Mouse (Mus musculus): ENCODE measurements around the gene B4galnt1.

Gene B4galnt1

DNA sequence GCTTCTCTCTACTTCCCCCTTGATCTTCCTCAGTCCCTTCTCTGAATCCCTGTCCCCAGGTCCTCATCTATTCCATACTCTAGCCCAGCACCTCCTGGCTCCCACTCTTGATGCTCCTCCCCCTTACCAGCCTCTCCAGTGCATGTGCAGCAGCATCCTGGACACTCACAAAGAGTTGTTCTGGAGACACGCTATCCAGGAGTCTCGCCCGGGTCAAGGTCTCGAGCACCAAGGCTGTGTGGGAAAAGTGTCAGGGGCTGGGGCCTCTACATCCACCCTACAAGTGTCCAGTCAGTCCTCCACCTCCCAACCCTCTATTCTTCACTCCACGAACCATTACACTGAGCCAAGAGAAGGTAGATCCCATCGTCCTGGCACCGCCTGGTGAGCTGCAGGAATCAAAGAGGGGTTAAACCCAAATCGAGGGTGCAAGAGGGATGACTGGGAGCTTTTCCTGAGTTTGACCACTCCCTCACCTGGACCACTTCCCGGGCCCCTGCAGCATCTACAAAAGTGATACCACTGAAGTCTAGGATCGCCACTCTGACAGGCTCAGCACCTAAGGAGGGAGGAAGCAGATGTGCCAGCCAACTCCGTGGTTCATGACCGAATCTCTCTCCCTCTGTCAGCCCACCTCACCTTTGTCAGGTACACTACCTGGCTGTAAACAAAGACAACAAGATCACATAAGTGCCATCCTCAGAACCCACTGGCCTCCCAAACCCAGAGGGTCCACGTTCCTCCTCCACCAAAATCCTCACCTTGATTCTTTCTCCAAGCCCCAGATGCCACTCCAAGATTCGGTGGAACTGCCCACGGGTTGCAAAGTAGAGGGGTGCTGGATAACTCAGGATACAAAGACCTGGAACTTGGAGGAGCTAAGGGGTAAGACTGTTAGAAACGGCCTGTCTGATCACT, 8.4 kb downstream of the B4galnt1 start:
- DNase-seq = no peak

DNA sequence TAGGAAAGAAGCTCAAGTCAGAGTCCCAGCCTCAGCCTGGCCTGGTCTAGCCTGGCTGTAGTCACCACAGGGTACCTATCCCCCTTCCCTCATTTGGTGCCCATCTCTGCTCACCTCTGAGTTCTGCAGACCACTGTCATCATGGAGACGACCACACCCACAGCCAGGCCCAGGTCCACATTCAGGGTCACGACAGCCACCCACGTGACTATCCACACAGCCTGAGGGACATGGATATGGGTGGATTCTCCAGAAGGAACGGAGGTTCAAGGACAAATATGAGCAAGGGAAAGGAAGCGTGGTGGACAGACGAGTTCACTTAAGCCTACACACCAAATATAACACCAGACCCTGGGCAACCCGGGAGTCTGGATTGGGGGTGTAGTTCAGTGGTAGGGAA, 9.1 kb downstream of the B4galnt1 start:
- DNase-seq = no peak

DNA sequence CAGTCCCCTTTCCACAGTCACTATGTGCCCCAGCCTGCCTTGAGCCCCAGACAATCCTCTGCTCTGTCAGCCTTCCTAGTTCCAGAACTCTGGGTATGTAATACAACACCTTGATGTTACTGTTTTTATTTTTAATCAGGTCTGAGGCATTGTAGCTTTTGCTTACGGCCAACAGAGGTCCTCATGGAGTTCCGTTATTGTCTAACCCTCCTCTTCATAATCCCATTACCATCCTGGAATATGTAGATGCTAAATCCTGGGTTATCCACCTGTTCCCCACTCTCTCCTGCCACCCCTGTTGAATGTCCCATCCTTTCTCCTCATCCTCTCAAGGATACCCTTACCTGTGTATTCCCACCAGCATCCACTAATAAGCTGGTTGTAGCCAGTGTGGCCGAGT, 11.2 kb downstream of the B4galnt1 start:
- DNase-seq = no peak

DNA sequence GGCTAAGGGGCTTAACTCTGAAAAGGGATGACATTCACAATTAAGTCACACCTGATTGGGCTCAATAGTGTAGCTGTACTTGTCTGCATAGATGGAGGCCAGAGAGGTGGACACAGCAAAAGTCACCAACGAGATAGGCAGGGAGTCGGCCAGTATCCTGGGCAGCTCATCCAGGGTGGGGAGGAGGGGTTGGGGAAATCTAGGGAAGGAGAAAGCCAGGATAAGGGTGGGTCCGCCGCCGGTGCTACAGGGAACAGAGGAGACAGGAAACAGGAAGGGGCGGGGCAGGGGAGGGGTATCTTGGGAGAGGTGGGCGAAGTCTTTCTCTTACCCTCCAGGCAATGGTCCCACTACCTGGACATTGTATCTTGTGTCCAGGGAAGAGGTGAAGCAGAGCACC, 11.7 kb downstream of the B4galnt1 start:
- DNase-seq = no peak

DNA sequence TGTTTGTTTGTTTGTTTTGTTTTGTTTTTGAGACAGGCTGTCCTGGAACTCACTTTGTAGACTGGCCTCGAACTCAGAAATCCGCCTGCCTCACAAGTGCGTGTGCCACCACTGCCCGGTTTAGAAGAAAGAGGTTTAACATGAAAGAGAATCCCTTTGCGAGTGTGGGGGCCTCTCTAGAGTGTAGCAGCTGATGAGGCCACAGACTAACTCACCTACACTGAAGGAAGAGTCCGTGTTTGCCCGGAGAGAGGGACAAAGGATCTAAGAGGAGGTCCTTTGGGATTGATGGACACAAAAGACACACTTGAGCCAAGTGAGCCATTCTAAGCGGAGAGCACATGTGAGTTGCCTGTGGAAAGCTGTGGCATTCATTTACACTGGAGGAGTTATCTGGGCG, 12.2 kb downstream of the B4galnt1 start:
- no peak for DNase-seq

DNA sequence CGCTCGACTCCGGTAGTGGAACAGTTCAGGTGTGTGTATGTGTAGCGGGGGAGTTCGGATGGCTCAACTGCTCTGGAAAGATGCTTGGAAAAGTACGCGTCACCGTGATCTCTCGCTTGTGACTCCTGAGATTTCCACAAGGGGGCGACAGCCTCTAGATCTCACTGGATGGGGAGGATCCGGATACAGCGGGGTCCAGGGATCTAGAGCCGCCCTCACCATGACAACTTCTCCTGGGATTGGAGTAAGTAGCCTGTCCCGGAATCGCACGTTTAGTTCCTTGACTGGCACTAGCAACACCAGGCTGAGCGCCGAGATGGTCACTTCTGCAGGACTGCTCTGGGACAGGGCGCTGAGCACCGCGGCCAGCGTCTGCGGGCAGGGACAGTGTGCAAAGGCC, 12.7 kb downstream of the B4galnt1 start:
- DNase-seq = peak; percentile 87

DNA sequence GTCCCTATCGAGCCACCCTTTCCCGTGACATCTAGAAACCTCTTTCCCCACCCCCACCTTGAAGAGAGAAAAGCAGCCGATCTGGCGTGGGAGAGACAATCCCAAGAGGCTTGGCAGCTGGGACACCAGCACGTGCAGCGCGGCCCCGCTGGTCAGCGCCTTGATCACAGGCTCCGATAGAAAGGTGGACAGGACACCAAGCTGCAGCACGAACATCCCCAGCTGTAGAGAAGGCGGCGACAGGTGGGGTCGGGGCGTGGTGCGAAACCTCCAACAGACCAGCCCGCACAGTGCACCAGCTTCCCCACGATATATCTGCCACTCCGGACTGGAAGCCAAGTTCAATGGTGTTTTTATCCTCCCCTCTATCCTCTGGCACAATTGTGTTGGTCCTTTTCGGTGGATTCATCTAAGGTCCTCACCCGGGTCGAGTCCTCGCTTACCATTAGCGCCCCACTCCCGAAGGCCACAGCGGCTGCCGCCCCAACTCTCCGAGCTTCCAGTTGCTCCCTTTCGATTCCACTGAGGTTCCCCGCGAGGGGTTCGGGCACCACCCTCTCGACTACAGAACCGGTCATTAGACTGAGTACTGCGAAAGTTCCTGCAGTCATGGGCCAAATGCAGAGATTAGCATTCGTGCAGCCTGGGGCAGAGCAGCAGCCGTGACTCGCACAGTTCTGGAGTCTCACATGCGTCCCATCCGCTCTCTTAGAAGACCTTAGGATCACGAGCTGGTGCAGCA, 13.4 kb downstream of the B4galnt1 start:
- no peak for DNase-seq

DNA sequence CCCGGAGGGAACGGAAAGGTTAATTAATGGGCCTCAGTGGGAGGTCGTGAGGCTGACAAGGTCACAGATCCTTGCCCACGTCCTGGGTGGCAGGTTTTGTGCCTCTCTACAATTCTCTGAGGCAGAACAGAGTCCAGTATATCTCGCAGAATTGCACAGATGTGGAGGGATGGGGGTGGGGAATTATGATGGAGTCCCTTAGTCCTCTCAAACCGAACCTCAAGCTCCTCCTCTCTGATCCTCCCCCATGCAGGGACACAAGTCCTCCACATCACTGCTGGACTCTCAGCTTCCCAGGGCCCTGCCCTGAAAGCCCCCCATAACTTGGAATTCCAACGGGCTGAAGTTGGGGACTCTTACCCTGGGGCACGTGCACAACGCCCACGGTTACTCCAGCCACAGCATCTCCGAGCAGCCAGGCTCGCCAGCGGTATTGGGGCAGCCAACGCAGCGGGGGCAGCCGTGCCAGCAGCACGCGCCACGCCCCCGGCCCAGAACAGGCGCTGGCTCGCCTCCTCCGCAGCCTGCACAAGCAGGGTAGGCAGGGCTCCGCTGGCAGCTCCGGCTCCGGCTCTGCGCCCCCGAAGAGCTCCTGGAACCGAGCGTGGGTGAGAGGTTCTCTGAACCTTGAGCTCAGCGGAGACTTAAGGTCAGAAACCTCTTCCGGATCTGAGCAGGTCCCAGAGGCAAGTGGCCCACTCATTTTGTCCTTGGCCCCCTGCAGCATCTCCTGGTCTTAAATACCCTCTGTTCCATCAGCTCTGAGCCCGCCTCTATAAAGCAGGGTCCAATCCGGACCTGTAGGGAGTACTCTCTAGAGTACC, 15.1 kb downstream of the B4galnt1 start, which contains the start of gene Slc26a10:
Slc26a10 (minus strand) TSS at position 775 of the 824 bp plus-strand sequence.
- DNase-seq = peak; percentile 40

DNA sequence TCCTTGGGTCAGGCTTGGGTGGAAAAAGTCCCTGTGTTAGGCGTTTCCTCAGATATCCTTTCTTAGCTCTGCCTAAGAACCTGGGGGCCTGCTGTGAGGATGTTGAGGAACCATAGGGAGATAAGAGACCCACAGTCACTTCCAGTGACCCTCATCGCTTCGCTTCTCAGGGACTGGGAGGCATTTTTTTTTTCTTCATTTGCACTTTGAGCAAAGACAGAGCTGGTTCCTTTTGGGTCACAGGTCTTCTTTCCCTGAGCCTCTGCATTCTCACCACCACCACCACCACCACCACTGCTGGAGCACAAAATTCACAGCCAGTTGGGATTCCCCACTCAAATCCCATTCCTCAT, 15.6 kb downstream of the B4galnt1 start:
- DNase-seq = no peak

DNA sequence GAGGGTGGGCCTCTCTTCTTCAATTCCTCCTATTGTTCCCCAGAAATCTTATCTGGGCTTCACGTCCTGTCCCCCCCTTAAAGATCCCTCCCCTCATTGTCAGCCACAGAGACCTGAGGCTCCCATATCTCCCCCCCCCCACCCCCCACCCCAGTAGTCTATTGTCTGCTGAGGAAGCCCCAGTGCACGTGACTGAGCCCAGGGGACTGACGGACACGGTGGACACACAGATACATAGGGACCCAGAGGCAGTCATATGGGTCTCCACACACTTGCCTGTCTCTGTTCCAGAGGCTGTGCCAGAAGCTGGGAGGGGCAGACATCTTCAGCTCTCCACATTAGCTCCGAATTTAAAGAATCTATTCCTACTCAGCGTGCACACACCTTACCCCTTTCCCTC, 16.5 kb downstream of the B4galnt1 start:
- DNase-seq = no peak

DNA sequence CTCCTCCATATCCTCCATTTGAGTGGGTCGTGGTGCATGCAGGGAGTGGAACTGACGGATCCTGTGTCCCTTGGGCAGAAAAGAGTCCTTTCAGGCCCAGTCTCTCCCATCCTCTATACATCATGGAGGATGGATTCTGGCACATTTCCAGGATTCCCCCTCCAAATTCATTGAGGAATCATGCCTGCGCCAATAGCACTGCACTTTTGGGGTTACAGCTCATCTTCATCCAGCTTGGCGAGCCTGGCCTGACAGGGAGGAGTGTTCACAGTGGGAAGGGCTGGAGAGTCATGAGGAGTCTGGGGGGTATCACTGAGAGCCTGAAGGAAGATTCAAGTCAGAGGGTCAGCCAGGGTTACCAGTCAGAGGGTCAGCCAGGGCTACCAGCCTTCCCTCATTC, 17.6 kb downstream of the B4galnt1 start:
- no peak for DNase-seq

DNA sequence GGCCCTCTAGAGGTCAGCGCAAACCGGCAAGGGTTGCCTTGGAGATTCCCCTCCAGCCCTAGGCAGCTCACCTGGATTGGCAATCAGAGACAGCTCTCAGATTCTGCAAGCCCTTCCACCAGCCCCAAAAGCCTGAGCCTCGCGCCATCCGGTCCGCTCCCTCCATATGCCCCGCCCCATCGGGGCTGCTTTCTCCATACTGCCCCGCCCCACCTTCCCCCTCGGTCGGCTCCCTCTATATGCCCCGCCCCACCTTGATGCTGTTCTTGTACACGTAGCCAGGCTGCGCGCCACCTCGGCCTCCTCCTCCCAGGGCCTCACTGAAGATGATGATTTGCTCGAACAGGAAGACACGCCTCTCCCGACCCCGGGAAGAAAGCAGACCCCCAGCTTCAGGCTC, 18.7 kb downstream of the B4galnt1 start:
- DNase-seq = no peak

DNA sequence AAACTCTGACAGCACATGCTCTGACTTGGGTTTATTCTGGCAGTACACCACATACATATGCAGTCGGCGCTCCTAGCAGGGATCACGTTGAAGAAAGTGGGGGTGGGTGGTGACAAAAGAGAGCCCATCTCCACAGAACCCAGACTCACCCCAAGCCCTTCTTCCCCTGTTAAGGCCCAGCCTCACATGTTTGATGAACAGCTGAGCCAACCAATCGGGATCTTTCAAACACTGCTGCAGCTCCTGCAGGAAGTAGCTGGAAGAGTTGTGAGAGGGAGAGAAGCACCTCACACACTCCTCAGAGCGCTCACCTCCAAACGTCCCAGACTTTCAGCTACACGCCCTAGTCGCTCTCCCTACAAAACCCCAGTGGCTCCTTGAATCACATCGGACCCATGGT, 20.1 kb downstream of the B4galnt1 start:
- DNase-seq = no peak

DNA sequence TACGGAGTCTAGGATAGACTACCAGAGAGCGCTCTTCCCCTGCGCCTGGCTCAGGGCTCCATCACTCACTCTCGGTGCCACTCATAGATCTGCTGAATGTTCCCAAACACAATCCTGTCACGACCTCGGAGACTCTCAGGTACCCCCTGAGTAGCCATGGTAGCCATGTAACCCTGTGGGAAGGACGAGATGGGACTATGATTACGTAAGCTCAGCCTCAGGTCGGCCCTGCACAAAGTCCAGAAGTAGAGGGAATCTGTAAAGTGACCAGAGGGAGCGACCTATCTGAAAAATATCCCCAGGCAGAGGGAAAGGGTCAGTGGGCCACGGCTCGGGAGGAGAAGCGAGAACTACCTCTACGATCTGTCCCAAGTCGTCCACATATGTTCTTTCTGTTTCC, 20.5 kb downstream of the B4galnt1 start:
- no peak for DNase-seq

DNA sequence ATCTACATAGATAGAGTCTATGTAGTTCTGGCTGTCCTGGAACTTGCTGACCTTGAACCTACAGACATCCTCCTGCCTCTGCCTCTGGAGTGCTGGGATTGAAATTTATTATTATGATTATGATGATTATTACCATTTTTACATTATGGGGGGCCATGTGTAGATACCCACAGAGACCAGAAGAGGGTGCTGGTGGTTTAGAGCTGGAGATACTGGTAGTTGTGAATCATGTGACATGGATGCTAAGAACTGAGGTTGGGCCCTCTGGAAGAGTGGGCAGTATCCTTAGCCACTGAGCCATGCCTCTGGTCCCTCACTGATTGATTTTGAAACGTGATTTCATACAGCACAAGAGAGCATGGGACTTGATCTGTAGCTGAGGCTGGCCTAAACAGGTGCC, 21.4 kb downstream of the B4galnt1 start:
- no peak for DNase-seq

DNA sequence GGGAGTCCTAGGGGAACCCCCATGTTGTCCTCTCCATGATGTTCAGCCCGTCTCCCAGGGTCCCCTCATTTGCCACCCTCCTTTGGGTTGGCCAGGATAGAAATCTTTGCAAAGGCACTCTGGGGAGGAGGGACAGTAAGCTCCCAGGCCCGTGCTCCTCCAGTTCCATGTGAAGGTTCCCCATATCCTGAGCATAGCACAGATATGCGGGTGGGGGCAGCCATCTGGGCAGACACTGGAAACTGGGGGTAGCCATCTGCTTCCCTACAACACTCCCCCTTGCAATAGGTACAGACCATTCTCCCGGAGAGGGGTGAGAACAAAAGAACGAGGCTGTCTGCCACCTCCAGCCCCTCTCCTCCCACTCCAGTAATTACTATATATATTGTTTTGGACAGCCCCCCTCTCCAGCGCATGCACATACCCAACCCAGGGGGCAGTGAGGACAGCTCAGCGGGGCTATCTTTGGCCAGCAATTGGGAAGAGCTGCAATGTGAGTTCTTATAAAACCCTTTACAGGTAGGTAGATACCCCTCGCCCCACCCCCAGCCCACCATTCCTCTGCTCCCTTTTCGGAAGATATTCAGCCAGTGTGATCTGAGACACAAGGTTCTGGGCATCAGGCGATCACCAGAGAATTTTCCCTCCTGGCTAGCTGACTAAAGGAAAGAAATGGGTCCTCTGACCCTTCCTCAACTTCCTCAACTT, 22.5 kb downstream of the B4galnt1 start:
- no peak for DNase-seq

DNA sequence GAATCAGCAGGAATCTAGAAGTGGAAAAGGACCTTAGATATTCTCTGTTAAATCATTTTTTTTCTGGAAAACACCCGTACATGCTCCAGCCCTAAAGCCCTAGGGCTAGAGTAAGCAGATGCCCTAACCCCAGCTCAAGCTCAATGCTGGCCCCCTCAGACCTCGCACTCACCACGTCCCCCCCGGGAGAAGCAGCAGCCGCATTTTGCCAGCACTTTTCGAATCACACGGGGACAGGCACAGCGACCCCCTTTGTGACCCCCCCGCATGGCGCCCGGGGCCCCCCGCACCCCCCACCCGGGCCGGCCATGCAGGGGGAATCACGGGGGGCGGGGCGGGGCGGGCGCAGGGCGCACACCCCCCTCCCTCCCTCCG, 23.0 kb downstream of the B4galnt1 start:
- DNase-seq = no peak

DNA sequence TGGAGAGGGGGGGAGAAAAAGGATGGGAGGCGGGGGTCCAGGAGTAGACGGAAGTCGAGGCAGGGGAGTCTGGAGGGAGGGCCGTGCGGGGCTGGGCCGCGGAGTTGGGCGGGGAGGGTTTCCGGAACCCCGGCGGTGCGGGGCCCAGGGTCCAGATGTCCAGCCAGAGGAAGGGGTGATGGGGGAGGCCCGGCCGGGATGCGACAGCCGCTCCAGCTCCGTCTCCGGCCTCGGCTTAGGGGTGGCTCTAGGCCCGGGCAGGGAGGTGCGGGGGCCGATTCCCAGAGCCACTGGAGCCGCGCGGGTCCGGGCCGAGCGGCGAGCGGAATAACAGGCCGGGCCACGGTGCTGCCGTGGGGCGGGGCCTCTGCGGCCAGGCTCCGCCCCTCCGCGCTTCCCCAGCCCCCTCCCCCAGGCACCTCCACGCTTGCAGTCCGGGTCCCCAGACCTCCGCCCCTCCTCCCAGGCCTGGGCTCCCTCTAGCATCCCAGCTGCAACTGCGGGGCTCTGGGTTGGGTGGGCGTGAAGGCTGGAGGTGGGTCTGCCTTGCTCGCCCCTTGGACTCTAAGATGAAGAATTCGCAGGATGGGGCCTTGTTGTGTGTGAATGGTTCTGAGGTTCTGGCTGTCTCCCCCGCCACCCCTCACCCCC, 23.6 kb downstream of the B4galnt1 start:
- peak; percentile 83 for DNase-seq

DNA sequence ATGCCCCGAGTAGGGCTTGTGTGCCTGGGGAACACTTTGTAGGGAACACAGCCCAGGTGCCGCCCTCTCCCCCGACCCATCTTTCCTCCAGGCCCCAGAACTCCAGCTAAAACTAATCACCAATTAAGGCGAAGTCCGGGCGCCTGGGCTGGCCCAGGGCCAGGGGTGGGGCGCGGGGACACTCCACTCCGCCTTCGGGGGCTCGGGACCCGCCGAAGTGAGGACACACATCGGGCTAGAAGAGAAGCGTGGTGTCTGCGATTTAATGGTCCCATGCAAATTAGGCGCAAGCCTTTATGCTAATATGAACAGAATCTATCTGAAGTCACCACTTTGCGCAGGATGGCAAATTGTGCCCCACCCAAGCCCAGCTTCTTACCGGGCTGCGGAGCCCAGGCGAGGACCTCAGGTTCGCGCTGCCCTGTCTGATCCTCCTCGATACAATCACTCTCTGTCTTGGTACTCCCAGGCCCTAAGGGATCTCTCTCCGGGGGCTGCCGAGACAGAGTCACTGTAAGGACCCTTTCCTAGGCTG, 24.2 kb downstream of the B4galnt1 start:
- DNase-seq = peak; percentile 71

DNA sequence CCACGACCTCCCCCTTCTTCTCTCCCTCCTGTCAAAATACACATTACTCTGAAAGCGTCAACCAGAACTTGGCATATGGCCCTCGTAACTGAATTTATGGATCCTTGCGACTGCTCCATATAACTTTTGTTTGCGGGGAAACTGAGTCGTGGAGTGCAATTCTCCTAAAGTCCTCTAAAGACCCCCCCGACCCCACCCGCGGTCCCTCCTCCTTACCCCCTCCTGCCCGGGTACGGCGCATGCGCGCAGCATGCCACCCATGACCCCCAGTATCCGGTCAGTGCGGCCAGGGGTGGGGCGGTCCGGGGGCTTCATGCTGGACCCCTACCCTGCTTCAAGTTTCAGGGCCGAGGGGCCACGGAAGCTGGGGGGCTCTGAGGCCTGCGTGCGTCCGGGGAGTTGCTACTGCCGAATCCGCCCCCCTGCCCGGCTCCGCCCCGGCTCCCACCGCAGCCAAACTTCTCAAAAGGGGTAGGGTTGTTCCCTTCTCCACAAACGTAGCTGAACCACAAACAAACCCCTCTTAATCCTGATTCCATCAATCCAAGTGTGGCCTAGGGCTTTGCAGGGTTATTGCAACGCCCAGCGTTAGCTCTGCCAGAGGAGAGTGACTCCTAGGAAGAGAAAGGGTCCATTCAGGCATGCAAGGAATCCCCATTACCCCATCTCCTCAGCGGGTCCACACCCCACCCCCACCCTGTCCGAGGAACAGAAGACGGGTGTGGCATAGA, 24.8 kb downstream of the B4galnt1 start, which contains the start of gene Arhgef25:
Arhgef25 (minus strand) TSS at position 433 of the 731 bp plus-strand sequence.
- DNase-seq = peak; percentile 80
